Mouse (Mus musculus): ENCODE data around the gene Dnah9. TPM values are rescaled to one million over a fixed set of nuclear protein-coding genes. Genes with fewer than 3 reads are reported as not detected.

The Dnah9 gene
- total and polyA plus RNA-seq, 3 experiments: 0.01 TPM; not detected in 2

DNA sequence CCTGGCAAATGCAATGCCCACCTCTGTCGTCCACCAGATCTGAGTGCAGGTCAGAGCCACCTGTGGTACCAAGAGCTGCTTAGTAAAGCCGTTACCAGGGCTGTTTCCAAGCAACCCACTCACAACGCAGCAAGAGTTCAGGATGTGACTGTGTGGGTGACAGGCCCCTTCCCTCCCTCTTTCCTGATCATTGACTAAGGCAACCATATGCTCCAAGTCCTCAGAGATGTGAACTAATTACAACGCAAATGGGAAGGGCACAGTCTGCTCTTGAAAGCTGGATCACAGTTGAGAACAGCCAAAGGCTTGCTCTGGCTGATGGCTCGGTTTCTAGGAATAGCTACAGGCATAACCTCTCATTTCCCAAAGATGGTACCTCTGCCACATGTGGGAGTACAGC is 95.4 kb downstream of the Dnah9 start:
- no peaks in the 10 kb centered on the region for H3K27me3 ChIP-seq (ENCODE audit: control insufficient read depth in 1 of 2, insufficient read depth in 2 of 2, low read length in 2 of 2)
- TF ChIP-seq MYB (IDR thresholded peaks at IDR 0.05; ENCODE audit: low read depth, low read length) (no peak), UBTF (IDR thresholded peaks at IDR 0.05; ENCODE audit: borderline replicate concordance, insufficient read depth, low read depth, low read length) (no peak), BHLHE40 (IDR thresholded peaks at IDR 0.05; ENCODE audit: borderline replicate concordance, low read depth, low read length) (no peak), MYC (IDR thresholded peaks at IDR 0.05; ENCODE audit: low read depth, low read length) (no peak), USF1 (IDR thresholded peaks at IDR 0.05; ENCODE audit: low read depth, low read length) (no peak), ZMIZ1 (IDR thresholded peaks at IDR 0.05; ENCODE audit: low read depth, low read length) (no peak), MAX (IDR thresholded peaks at IDR 0.05; ENCODE audit: low read length) (no peak)
- H3K36me3 ChIP-seq (ENCODE audit: control insufficient read depth in 1 of 2, insufficient read depth in 2 of 2, low read length in 2 of 2): no peaks in the 10 kb centered on the region
- H3K4me3 ChIP-seq (ENCODE audit: control insufficient read depth in 1 of 2, insufficient read depth in 1 of 2, low read depth in 2 of 2, low read length in 2 of 2): no peak overlapping the region
- no peak overlapping the region for H3K27ac ChIP-seq (ENCODE audit: control insufficient read depth, low read depth, low read length)
- no peaks in the 10 kb centered on the region for H3K9me3 ChIP-seq (replicated peaks; ENCODE audit: insufficient read depth, low read length)
- no peaks in the 10 kb centered on the region for H3K4me1 ChIP-seq (ENCODE audit: control insufficient read depth in 1 of 2, insufficient read depth in 2 of 2, low read length in 2 of 2)
- no peak overlapping the region for H3K9ac ChIP-seq (ENCODE audit: control insufficient read depth, low read depth, low read length, poor library complexity, severe bottlenecking)
- H3K79me2 ChIP-seq (ENCODE audit: control insufficient read depth, insufficient read depth, low read length, poor library complexity): no peaks in the 10 kb centered on the region
- no peak for DNase-seq (ENCODE audit: low read depth, low spot score)

- Histone ChIP-seq H3K4me1 (ENCODE audit: control insufficient read depth in 1 of 2, insufficient read depth in 2 of 2, low read length in 2 of 2) (no peaks in the 10 kb centered on the region), H3K36me3 (ENCODE audit: control insufficient read depth in 1 of 2, insufficient read depth in 2 of 2, low read length in 2 of 2) (no peaks in the 10 kb centered on the region), H3K9ac (ENCODE audit: control insufficient read depth, low read depth, low read length, poor library complexity, severe bottlenecking) (no peak overlapping the region), H3K79me2 (ENCODE audit: control insufficient read depth, insufficient read depth, low read length, poor library complexity) (no peaks in the 10 kb centered on the region), H3K27ac (ENCODE audit: control insufficient read depth, low read depth, low read length) (no peak overlapping the region), H3K27me3 (ENCODE audit: control insufficient read depth in 1 of 2, insufficient read depth in 2 of 2, low read length in 2 of 2) (no peaks in the 10 kb centered on the region), H3K9me3 (replicated peaks; ENCODE audit: insufficient read depth, low read length) (no peaks in the 10 kb centered on the region), H3K4me3 (ENCODE audit: control insufficient read depth in 1 of 2, insufficient read depth in 1 of 2, low read depth in 2 of 2, low read length in 2 of 2) (no peak overlapping the region)
- TF ChIP-seq MAX (IDR thresholded peaks at IDR 0.05; ENCODE audit: low read length) (no peak), E2F4 (IDR thresholded peaks at IDR 0.05; ENCODE audit: borderline replicate concordance, low read depth, low read length) (no peak), ETS1 (IDR thresholded peaks at IDR 0.05; ENCODE audit: low read depth, low read length) (no peak), ZMIZ1 (IDR thresholded peaks at IDR 0.05; ENCODE audit: low read depth, low read length) (no peak), NRF1 (IDR thresholded peaks at IDR 0.05; ENCODE audit: insufficient read depth, low read depth, low read length, poor library complexity, severe bottlenecking) (no peak), POLR2AphosphoS5 (IDR thresholded peaks at IDR 0.05; ENCODE audit: borderline replicate concordance, low read depth, low read length) (no peak), RAD21 (IDR thresholded peaks at IDR 0.05; ENCODE audit: low read depth, low read length) (no peak), TAL1 (IDR thresholded peaks at IDR 0.05; ENCODE audit: low read length) (no peak), TBP (IDR thresholded peaks at IDR 0.05; ENCODE audit: low read depth, low read length) (no peak), POLR2A (IDR thresholded peaks at IDR 0.05; ENCODE audit: control insufficient read depth in 1 of 2, insufficient read depth in 1 of 2, low read depth in 1 of 2, low read length in 2 of 2, poor library complexity in 1 of 2) (no peak), GABPA (IDR thresholded peaks at IDR 0.05; ENCODE audit: low read depth, low read length) (no peak), MYB (IDR thresholded peaks at IDR 0.05; ENCODE audit: low read depth, low read length) (no peak), ZC3H11A (IDR thresholded peaks at IDR 0.05; ENCODE audit: low read depth, low read length) (no peak), CTCF (IDR thresholded peaks at IDR 0.05 in 2 of 3, conservative IDR thresholded peaks at IDR 0.05 in 1 of 3; ENCODE audit: control insufficient read depth in 1 of 3, insufficient read depth in 1 of 3, low read depth in 2 of 3, low read length in 3 of 3, poor library complexity in 1 of 3, severe bottlenecking in 1 of 3) (no peak)
- no peak for DNase-seq (ENCODE audit: low read depth, low spot score)
These were observed 109.4 kb downstream of the Dnah9 start for GRCm38 (mm10) chr11:66058956-66059355.
